Mouse (Mus musculus): Measurements from ENCODE around the gene Aipl1. TPM values are rescaled to one million over a fixed set of nuclear protein-coding genes. Genes with fewer than 3 reads are reported as not detected.

The Aipl1 gene
- polyA plus RNA-seq, 1 experiment from 2014 or later: 0.18 TPM

DNA sequence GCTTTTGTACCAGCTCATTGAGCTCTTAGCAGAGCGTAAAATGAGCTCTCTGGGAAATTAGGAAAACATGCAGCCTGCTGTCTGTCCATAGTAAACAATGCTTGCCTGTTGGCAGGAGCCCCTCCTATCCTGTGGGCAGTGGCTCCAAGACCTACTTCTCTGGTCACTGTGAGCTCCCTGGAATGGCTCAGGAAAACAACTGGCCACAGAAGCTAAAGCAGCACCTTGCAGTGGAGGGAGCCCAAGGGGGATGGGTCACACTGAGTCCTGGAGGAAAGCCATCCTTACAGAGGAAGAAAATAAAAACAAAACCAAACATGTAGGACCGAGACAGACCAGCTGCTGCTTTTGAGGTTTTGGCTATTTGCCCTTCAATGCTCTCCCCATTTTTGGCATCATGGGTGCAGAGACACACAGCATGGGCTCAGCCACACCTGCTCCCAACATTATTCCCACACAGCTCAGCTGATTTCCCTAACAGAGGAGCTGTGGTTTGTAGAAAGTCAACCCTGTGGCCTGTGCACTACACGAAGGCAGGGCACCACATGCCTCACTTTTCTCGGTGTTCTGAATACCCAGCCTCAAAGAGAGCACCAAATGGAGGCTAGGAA, 52.1 kb downstream of the Aipl1 start:
- CTCF ChIA-PET: interaction anchor here (1.3 kb wide), 1 partner anchor 11 kb away, joined by 4 read pairs; no protein-coding TSS in a partner anchor
- POLR2A ChIA-PET: no interaction called here

DNA sequence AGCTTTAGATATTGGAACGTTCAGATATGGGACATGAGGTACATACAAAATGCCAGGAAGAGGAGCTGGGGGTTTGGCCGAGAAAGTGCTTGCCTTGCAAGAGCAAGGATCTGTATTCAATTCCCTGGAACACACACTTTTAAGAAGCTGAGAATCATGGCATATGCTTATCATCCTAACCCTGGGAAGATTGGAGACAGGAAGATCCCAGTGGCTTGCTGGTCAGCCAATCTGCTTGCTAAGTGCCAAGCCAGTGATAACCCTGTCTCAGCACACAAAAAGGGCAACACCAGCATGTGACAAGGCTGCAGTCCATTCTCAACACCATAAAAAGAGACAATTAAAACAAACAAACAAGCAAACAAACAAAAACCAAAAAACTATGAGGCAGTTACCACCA, 53.2 kb downstream of the Aipl1 start:
- peaks cover 13% of the 10 kb centered on the region for H3K27me3 ChIP-seq
- DNase-seq (ENCODE audit: low read depth, low spot score) (no peak), ATAC-seq (no peak)
- no peak for TF ChIP-seq CTCF (IDR thresholded peaks at IDR 0.05)
- ChIA-PET POLR2A (no interaction called here), CTCF (no interaction called here)
- in situ Hi-C loops (cut with MboI; ENCODE audit: low pct_unique_long_range_greater_than_20kb): no loop called here

More for the DNA sequence above, 52.1 kb downstream of the Aipl1 start:
- TF ChIP-seq CTCF (IDR thresholded peaks at IDR 0.05): no peak
- H3K27me3 ChIP-seq: peaks cover 15% of the 10 kb centered on the region
- no peak for ATAC-seq
- in situ Hi-C loops (cut with MboI; ENCODE audit: low pct_unique_long_range_greater_than_20kb): no loop called here
- DNase-seq (ENCODE audit: low read depth, low spot score): no peak

Other genes starting within 250 kb of the Aipl1 start
- gene Pimreg, start 4.5 kb upstream of the Aipl1 start, polyA plus RNA-seq (2021): 35.7 TPM
- 5.0 TPM for gene Pitpnm3, start 98.3 kb upstream of the Aipl1 start, polyA plus RNA-seq (2021)
- 1.5 TPM for gene Gm43951, start 169.3 kb upstream of the Aipl1 start, polyA plus RNA-seq (2021)
- 16.3 TPM for gene 4933427D14Rik, start 169.9 kb upstream of the Aipl1 start, polyA plus RNA-seq (2021)
- gene Txndc17, start 170.0 kb upstream of the Aipl1 start, polyA plus RNA-seq (2021): 167 TPM
- gene Med31, start 178.1 kb upstream of the Aipl1 start, polyA plus RNA-seq (2021): 24.1 TPM
- gene Slc13a5, start 229.7 kb upstream of the Aipl1 start, polyA plus RNA-seq (2021): 0.19 TPM

Data from Patski (cell line).